Mouse (Mus musculus) adrenal gland, postnatal 10 days (tissue): ENCODE data around the gene Cxcl13. TPM values are rescaled to one million over a fixed set of nuclear protein-coding genes. Genes with fewer than 3 reads are reported as not detected.

Experiments used
- DNase-seq: peaks from one replicate; pipeline ENCODE4 v3.0.0; 2021; ENCODE audit warnings: mixed read lengths
- total RNA-seq, 2 experiments: library from RNA; stranded (reverse); gene quantifications; 2 replicates each; pipeline ENCODE4 v1.2.3; 2021

The Cxcl13 gene
- total RNA-seq, 2 experiments from 2014 or later: 5.0 to 5.1 TPM

GRCm38 (mm10) chr5:95983797-95984486, 27.2 kb downstream of the Cxcl13 start:
- no peak for DNase-seq

GRCm38 (mm10) chr5:95991339-95992292, 34.9 kb downstream of the Cxcl13 start:
- DNase-seq: no peak

GRCm38 (mm10) chr5:95997276-95997675, 40.5 kb downstream of the Cxcl13 start:
- DNase-seq: no peak

GRCm38 (mm10) chr5:96003348-96003747, 46.6 kb downstream of the Cxcl13 start:
- no peak for DNase-seq

GRCm38 (mm10) chr5:96008274-96008842, 51.6 kb downstream of the Cxcl13 start:
- no peak for DNase-seq

GRCm38 (mm10) chr5:96009076-96009475, 52.3 kb downstream of the Cxcl13 start:
- DNase-seq: no peak

Other genes starting within 250 kb of the Cxcl13 start
- gene Gm7978, start 220.8 kb upstream of the Cxcl13 start, total RNA-seq: not detected
- not detected for gene Gm7982, start 214.9 kb upstream of the Cxcl13 start, total RNA-seq
- not detected for gene E330014E10Rik, start 181.0 kb upstream of the Cxcl13 start, total RNA-seq
- 10 to 100 TPM; 81.8 to 95.3 TPM for gene Cnot6l, start 207.2 kb downstream of the Cxcl13 start, total RNA-seq